Mouse (Mus musculus) testis, postnatal 14 days (tissue): ENCODE data around the gene Cux2.

ENCODE experiments used
- DNase-seq: peaks from one replicate; pipeline ENCODE4 v3.0.0; 2021; ENCODE audit warnings: low spot score

Cux2 gene

DNA sequence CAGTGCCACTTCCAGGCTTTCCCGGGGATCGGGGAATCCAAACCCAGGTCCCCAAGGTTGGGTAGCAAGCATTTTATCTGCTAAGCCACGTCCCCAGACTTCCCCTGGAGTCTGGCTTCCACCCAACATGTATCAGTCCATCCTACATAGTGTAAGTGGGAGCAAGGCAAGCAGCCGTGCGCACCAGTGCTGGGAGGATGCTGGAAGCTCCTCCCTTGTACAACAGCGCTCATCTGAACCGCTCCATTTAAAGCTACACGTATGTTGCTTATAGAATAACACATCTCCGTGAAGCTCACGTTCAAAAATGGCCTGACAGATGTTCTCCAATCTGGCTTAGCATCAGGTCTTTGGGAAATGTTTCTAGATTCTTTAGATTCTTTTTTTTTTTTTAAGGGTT, 86.9 kb downstream of the Cux2 start:
- no peak for DNase-seq

DNA sequence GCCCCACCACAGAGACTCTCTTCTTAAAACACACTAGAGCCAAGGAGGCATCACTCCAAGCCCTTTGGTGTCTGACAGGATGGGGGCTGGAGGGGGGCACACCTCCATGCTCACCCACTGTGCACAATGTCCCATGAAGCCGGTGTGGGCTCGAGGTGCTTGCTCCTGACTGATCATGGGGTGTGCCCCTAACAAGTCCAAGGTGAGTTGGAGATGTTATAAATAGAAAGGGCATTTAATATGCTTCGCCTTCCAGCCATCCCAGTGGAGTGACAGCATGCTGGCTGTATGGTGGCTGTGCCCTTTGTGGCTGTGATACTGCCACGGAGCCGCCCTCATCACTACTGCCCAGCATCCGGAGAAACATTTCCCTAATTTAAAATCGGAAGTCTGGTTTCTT, 87.5 kb downstream of the Cux2 start:
- DNase-seq = no peak

DNA sequence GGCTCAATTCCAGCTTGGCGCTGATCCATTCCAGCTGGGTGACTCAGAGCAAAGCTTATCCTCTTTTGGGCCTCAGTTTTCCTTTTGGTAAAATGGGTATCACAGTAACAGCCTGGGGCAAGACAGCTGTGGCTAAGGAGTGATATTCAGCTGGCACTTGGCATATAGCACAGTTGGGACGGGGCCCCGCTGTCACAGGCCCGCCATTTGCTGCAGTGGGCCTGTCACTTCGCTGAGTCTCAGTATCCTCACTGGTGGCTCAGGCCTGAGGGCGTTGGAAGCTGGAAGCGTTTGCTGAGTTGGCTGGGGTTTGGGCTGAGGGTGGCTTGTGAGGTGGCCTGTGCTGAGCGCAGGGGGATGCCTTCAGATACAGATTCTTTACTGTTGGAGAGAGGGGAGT, 88.6 kb downstream of the Cux2 start:
- no peak for DNase-seq

DNA sequence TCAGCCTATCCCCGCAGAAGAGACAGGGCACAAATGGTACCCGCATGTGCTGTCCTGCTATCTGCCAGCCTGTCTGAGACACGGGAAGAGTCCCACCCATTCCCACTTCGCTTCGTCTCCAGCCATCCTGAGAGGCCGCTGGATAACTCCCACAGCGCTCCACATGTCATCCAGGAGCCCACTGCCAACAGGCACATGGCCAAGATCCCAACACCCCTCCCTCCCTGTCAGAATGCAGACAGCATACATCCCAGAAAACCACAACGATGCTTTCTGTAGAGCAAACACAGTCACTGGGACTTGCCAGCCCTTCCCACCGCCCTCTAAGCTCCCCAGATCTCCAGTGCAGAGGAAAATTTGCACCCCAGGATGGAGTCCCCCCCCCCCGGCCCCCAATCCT, 90.2 kb downstream of the Cux2 start:
- DNase-seq = no peak

DNA sequence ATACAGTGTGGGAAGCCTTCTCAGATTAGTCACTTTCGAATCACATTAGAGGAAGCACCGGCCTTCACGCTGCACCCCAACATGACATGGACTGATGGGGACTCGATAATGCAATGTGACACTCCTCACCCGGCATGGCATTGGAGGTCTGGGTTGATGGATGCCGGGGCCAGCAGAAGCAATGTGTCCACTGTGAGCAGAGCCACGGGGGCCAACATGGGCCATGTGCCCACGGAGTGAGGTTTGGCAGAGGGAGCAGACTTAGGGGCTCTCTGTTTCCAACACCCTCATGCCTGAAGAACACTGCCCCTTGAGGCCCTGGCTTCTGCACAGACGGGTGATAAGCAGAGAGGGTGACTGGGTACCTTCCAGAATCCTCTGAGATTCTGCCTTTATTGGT, 91.4 kb downstream of the Cux2 start:
- no peak for DNase-seq

DNA sequence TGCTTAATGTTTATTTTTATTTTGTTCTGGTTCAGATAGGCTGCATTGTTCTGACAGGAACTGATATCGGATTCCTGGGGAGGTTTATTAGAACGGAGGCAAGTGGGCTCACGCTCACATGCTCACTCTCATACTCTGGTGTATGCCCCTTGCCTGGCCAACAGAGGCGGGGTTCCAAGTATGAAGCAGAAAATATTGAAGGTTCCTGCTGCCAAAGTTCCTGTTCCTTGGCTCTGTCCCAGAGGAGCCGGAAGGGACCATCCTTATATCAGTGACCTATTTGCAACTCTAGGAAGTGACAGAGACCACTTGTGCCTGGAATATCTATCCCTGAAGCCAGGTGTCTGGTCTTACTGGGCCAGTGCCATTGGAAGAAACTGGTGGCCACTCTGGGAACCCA, 94.1 kb downstream of the Cux2 start:
- DNase-seq = no peak

DNA sequence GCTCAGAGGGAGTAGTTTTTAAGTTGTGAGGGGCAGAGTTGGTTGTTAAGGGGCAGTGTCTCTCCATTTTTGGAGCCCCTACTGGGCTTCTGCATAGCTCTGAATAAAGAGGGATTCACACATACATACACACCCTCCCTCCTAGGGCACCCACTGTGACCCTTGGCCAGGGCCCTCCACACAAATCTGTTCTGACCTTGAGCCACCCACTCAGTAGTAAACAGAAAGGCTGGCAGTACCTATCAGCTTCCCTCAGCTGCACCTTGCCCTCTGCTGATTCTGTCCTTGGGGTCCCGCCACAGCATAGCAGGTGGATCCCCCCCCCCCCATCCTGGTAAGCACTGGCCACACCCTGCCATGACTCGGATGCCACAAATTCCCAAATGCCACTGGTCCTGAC, 99.7 kb downstream of the Cux2 start:
- no peak for DNase-seq

DNA sequence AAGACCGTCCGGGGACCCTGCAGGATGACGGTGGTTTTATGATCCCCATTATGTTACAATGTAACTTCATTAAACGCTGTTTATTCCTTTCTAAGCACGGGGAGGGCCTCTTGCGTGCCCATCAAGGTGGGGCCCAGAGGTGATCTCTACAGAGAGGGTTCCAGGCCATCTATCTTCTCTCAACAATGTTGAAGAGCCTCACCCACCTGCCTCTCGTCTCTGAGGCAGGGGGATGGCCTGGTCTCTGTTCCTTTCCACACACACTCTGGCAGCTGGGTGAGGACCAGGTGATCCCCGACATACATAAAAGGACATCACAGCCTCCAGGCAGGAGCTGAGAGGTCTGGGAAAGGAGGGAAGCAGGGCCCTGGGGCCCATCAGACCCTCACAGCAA, 100.9 kb downstream of the Cux2 start:
- no peak for DNase-seq

DNA sequence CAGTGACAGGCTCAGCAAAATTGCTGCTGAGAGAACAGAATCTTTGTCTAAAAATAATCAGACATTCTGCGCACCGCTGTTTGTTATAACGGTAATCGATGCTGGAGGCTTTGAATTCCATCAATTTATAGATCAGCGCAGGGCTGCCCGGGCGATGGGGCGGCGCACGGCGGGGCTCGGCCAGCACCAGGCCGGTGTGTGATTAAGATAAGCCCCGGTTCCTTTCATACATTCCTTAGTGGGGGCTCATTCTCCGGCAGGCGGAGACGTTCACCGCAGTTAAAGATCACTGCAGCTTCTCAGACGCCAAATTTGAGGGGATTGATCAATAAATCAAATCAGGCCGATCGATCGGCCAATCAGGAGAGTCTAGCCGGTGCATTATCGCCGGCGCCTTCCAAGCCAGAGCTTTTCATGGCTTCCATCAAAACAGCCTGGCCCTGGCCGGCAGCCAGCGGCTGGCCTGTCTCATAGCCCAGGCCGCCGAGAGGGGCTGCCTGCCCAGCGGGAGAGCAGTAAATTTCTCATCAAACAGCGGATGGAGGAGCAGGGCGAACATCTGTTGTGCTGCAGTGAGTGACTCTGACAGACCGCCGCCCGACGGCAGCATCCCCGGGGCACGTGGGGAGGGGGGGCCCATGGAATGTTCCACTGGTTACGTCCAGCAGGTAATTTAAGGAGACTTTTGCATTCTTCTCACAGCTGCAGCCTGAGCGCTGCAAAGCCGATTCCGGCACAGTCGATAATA, 101.4 kb downstream of the Cux2 start:
- DNase-seq = peak; percentile 19

DNA sequence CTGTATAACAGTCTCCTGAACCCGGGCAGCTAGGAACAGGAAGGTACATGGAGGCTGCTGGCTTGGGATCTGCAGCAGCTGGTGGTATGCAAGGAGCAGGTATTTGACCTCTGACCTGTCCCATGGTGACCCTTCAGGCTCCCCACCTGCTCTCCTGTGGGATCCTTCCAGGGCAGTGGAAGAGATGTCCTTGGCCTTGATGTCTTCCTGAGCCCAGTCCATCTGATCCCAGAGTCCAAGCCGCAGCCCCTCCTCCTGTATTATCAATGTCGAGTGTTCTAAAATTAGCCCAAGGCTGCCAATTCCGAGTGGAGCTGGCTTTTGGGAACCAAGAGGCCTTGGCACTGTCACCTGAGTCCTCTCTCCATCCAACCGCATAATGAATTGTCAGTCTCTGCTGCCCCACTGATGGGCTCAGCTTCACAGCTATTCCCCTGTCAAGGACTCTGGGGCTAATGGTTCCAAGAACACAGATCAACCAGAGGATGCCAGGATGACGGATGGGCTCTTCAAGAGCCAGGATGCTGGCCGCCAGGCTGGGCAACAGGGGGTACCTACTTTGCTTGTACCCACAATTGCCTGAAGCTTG, 103.2 kb downstream of the Cux2 start:
- no peak for DNase-seq

DNA sequence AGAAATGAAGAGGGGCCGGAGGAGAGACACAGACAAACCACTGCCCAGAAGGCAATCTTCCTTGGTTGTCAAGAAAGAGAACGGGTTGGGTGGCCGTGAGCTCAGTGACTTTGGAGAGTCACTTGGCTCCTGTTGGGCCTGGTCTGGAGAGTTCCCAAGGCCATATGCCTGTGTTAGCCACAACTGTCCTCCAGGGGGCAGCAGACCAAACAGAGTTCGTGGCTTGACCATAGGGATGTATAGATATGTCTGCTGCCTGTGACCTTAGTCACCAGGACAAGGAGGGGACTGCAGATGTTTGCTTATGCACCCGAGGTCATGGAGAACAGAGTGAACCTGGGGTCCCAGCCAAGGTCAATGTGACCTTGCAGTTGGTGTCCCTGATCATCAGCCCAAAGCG, 104.1 kb downstream of the Cux2 start:
- DNase-seq = no peak

DNA sequence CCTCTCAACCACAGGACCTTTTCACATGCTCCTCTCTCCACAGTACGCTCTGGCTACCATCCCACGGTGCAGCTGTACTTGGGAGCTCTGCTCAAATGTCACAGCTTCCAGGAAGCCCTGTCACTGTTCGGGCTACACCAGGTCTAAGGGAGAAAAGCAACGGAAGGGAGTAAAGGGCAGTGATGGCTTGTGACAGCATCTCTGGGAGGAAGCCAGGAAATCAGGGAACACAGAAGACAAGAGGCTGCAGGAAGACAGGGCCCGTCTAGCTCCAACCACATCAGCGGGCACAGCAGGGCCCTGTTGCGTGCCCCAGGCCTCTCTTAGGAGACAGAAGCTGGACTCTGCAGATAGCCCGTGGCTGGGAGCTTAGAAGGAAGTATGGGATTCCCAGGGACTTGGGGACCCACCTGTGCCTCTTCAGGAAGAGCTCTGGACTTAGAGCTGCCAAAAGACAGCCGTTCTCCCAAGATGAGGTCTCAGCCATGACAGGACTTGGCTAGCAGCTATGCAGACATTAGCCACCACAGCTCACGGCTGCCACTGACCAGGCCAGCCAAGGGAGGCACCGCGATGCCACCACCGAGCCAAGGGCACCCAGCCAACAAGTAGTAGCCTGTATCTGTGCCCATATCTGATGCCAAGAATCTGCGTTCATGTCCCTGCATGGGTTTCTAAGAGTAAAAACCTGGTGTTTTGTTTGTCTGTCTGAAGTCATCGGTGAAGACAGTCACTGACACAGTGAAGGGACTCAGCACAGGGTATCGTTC, 105.7 kb downstream of the Cux2 start:
- DNase-seq = no peak

DNA sequence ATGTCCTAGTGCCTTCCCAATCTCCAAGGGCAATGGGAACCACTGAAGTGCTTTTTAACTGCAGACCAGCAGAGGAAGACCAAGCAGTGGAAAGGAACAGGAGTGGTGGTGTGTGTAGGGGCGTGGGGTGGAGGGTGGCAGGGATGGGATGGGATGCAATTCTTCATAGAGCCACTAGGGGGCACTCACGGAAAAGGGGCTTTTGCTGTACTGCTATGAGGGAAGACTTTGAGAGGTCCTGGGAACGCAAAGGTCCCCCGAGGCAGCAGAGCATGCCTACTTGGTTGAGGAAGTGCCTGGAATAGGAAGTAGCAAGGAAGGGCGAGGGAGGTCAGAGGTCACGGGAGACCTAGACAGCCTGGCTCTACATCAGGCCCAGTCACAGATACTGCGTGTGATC, 106.4 kb downstream of the Cux2 start:
- no peak for DNase-seq

DNA sequence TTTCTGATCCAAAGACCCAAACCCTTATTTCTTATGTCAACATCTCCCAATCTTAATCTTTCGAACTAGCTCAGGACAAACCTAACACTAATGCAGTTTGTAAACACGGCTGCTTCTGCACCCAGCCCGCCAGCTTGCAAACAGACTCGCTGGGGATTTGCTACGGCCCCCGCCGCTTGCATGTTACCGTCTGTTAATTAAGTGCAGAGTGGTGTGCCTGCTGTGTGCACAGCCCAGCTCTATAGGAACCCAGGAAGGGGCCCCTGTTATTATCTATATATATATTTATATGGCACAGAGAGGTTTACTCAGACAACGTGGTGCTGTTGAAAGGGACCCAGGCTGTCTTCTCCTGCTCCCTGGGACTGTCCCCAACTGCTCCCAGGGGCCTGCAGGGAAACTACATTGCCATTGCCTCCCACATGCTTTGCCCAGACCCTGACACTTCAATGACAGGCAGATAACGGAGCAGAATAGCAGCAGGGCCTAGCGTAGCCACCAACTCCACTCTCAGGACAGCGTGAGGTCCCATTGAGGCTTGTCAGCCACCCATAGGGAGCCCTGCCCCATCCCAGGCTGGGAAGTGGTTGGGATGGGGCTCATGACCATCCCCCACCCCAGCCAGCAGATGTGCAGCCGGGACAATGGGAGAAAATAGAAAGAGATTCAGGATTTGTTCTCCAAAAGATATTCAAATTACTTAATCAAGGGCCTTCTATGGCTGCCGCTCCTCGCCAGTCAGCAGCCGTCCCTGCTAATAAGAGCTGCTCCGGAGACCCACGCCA, 111.6 kb downstream of the Cux2 start:
- DNase-seq = no peak

DNA sequence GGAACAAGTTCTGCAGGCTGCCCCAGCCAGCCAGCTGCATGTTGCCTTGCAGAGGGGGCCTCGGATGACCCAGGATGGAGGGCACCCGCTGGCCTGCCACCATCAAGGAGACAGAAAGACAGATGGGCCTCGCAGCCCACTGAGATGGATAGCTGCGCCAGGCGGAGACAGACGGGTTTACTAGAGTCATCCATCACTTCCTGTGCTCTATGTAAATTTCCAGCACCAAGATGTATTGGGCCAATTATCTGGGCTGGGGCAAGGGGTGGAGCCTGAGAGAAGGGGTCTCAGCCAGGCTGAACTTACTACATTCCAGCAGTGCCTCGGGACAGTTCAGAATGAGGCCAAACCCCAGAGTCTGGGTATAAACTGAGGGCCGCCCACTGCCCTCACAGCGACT, 119.6 kb downstream of the Cux2 start:
- no peak for DNase-seq

DNA sequence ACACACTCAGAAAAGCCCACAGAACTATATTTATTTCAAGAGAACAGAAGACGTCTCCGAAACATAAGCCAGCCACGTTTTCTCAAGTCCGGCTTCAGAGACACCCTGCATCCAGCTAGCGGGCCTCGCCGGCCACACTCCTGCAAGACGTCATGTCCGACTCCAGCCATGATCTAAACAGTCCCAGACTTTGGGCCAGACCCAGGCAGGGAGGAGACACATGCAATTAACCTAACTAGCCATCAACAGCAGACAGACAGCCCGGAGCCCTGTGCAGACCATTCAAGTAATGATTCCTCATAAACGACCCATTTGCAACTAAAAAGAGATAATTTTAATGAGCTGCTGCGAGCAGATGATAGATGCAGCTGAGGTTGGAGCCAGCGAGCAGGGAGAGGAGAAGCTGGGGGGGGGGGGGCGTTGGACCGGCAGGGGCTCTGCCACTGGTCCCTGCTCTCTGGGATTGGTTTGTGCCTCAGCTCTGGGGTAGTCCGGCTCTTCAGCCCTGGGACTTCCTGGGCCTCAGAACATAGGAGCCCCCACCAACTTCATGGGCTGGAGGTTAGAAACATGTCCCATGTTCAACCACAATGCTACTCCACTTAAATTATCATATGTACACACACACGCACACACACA, 121.4 kb downstream of the Cux2 start:
- no peak for DNase-seq

DNA sequence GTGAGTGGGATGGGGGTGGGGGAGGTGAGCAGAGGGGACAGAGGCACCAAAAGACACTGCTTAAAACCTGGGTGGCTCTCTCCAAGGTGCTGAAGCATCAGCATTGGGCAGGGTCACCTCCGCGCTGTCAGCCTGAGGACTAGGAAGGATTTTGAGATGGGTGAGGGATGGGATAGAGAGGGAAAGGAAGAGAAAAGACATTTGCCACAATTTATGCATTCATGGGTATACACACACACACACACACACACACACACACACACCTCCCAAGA, 123.4 kb downstream of the Cux2 start:
- no peak for DNase-seq

DNA sequence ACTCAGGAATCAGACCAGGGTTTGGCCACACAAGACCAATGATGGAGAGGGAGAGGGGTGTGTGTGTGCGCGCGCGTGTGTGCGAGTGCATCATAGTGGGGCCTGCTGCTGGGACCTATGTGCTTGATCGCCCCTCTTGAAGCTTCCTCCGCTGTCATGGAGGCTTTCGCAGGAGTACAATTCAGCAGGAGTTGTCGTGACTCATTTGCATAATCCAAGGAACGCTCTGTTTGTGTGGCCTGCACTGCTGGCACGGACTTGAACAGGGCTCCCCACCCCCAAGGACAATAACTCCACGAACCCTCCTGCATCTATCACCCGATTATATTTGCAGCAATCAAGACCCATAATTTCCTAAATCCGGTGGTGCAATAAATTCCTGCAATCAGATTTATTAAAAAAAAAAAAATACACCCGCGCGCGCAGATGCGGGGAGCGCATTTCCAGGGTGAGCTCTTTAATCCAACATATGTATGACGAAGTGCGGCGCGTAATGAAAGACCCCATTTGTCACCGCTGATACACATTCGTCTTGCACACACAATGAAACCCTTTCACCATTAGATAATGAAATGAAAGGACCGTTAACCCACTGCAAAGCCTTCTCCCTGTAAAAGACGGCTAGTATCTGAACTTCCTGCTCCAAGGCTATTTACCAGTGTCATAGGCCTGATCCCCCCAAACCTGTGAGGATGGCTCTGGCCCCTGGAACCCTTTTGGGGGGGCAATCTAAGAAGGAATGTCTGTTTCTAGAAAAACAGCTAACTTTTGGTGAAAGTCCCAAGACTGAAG, 124.0 kb downstream of the Cux2 start:
- DNase-seq = no peak

DNA sequence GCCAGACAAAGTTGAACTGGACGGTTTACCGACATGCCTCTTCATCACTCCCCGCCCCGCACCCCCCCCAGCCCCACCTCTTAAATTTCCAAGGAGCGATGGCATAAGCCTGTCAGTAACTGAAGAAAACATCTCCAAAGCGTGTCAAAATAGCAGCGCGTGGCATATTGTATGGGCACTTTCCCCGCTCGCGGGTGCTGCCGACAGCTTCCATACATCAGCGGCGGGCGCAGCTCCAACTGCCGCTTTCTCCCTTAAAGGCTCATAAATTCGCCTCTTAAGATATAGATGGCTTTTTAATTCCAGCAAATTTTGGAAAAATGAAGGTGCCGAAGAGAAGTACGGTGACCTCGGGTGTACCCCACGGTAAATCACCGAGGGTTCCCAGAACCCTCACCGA, 124.6 kb downstream of the Cux2 start:
- no peak for DNase-seq

DNA sequence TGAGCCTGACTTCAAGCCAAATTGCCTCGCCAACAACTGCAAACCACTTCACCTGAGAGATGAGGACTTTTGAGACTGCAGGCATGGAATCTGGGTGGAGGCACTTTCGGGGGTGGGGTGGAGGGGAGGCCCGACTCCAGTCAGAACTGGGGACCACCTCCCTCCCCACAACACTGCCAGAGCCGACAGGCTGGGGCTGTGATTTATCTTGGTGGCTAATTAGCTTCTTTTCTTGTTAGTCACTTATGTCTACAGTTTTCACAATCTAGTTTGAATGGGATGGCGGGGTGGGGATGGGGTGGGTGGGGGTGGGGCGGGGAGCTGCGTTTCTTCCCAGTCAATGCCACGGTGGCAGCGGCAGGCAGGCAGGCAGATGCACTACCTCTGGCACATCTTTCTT, 125.5 kb downstream of the Cux2 start:
- no peak for DNase-seq

DNA sequence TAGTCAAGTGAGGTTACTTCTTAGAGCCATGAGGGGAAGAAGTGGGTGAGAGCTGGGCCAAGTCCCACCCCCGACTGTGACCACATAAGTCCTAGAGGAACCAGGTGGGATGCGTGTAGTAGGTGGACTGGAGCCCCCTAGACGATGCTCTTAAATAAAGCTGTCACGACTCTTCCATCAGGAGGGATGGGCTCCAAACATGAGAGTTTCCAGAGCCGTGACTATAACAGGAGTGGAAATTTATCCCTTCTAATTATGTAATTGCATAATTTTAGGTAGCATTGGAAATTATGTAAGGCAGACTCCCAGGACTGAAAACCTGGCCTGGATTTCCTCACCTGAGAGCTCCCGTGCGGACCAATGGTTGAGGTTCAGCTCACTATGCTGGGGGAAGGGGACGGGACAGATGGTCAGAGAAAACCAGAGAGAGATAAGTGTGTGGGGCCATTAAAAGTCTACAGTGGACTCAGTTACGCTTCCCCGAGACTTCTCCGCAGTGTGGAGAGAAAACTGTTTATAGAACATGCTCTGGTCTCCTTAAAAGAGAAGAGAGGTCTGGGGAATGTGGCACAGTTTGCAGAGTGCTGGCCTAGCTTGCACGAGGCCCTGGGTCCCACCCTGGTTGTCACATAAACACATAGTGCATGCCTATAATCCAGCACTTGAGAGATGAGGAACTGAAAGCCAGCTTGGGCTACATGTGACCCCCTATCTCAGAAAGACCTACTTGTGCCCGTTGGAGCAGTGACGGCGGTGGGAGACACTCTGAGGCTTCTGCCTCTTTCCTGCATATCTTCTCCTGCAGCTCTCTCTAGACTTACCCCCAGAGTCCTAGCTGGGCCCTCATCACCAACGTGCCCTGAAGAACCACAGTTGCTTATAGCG, 126.7 kb downstream of the Cux2 start:
- no peak for DNase-seq
